Mouse (Mus musculus) kidney, embryonic 14.5 days (tissue): Measurements from ENCODE around the gene Cse1l. TPM values are rescaled to one million over a fixed set of nuclear protein-coding genes. Genes with fewer than 3 reads are reported as not detected.

Experiments
- ATAC-seq: fragments of 200-750 bp; cut with Nextera tagmentation; 2 replicates; pipeline ENCODE4 v1.8.0; 2017; ENCODE audit warnings: moderate number of reproducible peaks, mild to moderate bottlenecking, moderate TSS enrichment, moderate library complexity; ENCODE audit not compliant: low FRiP score, low TSS enrichment
- H3K27ac ChIP-seq: fragments of 300-500 bp; sonication (generic); 2 replicates; pipeline ENCODE4 v1.5.1; 2014; ENCODE audit warnings: low read depth, mild to moderate bottlenecking, low read length, moderate library complexity, mixed read lengths
- H3K27me3 ChIP-seq: fragments of 300-500 bp; sonication (generic); 2 replicates; pipeline ENCODE4 v1.6.1; 2014; ENCODE audit warnings: mild to moderate bottlenecking, low read length; ENCODE audit not compliant: control insufficient read depth, insufficient read depth
- H3K36me3 ChIP-seq: fragments of 300-500 bp; sonication (generic); 2 replicates; pipeline ENCODE4 v1.6.1; 2014; ENCODE audit warnings: low read length, mixed read lengths; ENCODE audit not compliant: control insufficient read depth, insufficient read depth
- H3K4me1 ChIP-seq: fragments of 300-500 bp; sonication (generic); 2 replicates; pipeline ENCODE4 v1.6.1; 2014; ENCODE audit warnings: low read length, mixed read lengths; ENCODE audit not compliant: control insufficient read depth, insufficient read depth
- H3K4me2 ChIP-seq: fragments of 300-500 bp; sonication (generic); replicated peaks from 2 replicates; pipeline ENCODE4 v1.6.1; 2014; ENCODE audit warnings: low read depth, mild to moderate bottlenecking, low read length
- H3K4me3 ChIP-seq: fragments of 300-500 bp; sonication (generic); 2 replicates; pipeline ENCODE4 v1.5.1; 2014; ENCODE audit warnings: mild to moderate bottlenecking, low read length
- H3K9ac ChIP-seq: fragments of 300-500 bp; sonication (generic); 2 replicates; pipeline ENCODE4 v1.6.1; 2014; ENCODE audit warnings: low read depth, mild to moderate bottlenecking, low read length, moderate library complexity
- H3K9me3 ChIP-seq: fragments of 300-500 bp; sonication (generic); 2 replicates; pipeline ENCODE4 v1.6.1; 2016; ENCODE audit warnings: low read length; ENCODE audit not compliant: control insufficient read depth
- WGBS: fragments of 180-500 bp; shearing (Covaris S2); extraction: QIAGEN DNeasy Blood & Tissue Kit; methylation state at CpG from one replicate; pipeline ENCODE4 v1.1.7; 2014; 5-methylcytosine and 5-hydroxymethylcytosine counted together
- polyA plus RNA-seq: library from polyadenylated mRNA; unstranded; fragments of >200 nt; fragmentation: Nextera tagmentation; extraction: Ambion mirVana; gene quantifications from 2 replicates; pipeline ENCODE4 v1.2.1, GENCODE M21; 2014

Gene Cse1l
- polyA plus RNA-seq: 135 and 187 TPM in 2 replicates

DNA sequence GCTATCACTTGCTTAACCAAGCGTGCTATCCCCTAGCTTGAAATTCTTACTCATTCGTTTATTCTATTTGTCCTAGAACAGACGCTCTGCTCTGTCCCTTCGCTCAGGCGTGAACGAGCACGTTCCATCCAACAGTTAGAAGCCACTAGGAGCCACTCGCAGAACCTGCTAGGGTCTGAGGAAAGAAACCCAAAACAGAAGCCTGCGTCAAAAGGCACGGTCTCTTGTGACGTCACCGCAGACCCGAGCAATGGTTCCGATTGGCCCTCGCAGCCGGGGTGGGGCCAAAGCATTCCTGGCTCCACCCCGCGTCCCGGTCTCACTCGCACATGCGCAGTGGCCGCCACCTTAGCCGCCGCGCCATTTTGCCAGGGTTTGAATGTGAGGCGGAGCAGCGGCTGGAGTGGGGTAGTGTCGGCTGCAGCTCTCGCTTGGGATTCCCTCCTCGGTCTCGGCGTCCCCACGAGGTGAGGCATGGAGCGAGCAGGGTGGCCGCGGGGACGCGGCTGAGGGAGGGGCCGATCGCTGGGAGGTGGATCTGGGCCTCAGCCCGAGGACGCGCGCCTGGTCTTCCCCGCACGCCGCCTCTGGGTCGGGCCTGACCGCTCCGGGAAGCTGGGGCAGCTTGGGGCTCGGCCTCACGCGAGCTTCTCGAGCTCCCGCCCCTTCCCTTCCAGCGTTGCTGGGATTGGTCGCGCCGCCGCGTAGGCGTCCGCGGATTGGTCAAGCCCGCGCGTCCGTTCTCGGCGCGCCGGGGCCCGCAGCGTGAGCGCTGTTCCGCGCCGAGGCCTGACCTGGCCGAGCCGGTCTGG lies at the start of gene Cse1l:
TSS of gene Cse1l (plus strand) at position 330 of the 812 bp plus-strand sequence.
- H3K9ac ChIP-seq: peak within 1 kb of the TSS; percentile 97
- H3K36me3 ChIP-seq: peaks cover 7% of the 10 kb centered on the region; the same call in 1 of the 2 replicates
- no peaks in the 10 kb centered on the region for H3K27me3 ChIP-seq
- peak within 1 kb of the TSS; percentile 90 for H3K4me3 ChIP-seq
- under 1% methylated on average over 78 of the region's 80 CpGs for WGBS
- peak within 1 kb of the TSS; percentile 95 for H3K4me2 ChIP-seq
- peaks cover 11% of the 10 kb centered on the region; the same call in 1 of the 2 replicates for H3K4me1 ChIP-seq
- no peaks in the 10 kb centered on the region for H3K9me3 ChIP-seq
- H3K27ac ChIP-seq: peak within 1 kb of the TSS; percentile 98
- ATAC-seq: peak; percentile 98

DNA sequence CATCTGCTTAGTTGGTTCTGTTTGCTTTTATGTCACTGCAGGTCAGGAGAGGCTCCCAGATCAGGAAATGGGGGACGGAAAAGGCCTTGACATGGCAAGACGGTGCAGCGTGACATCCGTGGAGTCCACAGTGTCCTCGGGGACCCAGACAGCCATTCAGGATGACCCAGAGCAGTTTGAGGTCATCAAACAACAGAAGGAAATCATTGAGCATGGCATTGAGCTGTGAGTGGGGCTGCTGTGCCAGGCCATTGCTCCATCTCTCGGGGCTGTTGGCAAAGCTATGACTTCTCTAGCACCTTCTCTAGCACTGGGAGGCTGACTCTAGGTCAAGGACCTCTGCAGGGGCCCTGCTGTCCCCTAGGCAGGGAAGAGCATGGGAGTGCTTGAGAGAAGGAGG lies 49.5 kb upstream of the Cse1l start:
- Histone ChIP-seq H3K4me1 (no peaks in the 10 kb centered on the region), H3K27me3 (no peaks in the 10 kb centered on the region), H3K4me2 (no peak overlapping the region), H3K36me3 (peaks cover 46% of the 10 kb centered on the region), H3K27ac (no peak overlapping the region), H3K9me3 (no peaks in the 10 kb centered on the region), H3K9ac (no peak overlapping the region), H3K4me3 (no peak overlapping the region)
- ATAC-seq: no peak
- WGBS: 87% methylated on average over 6 of the region's 6 CpGs

DNA sequence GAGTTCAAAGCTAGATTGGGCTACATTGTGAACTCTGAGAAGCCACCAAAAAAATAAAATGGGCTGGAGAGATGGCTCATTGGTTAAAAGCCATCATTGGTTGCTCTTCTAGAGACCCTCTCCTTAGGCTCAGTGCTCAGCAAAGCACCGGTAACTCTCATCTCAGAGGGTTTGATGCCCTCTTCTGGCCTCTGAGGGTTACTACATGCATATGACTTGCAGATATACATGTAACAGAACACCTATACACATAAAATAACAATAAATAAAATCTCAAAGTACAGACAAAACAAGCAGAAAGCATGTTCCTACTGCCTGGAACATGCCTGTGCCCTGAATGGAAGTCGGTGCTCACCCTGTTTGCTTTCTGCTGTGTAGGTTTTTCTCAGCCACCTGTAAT lies 48.7 kb upstream of the Cse1l start:
- Histone ChIP-seq H3K9me3 (no peaks in the 10 kb centered on the region), H3K9ac (no peak overlapping the region), H3K27me3 (no peaks in the 10 kb centered on the region), H3K4me1 (no peaks in the 10 kb centered on the region), H3K27ac (no peak overlapping the region), H3K4me3 (no peak overlapping the region), H3K4me2 (no peak overlapping the region), H3K36me3 (peaks cover 52% of the 10 kb centered on the region)
- ATAC-seq: no peak
- 92% methylated on average over 2 of the region's 2 CpGs for WGBS

DNA sequence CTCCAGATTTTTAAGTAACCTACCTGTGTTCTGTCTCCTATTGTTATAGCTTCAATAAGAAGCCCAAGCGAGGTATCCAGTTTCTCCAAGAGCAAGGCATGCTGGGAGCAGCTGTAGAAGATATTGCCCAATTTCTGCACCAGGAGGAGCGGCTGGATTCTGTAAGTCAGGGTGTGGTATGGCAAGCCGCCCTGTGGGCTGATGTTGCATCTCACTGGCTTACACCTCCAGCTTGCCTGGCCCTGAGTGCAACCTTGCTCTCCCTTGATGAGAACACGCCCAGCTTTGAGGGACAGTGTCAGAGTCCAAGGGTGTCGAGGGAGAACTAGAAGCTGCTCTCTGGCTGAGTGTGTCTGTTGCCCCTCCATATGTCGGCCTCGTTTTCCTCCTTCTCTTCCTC lies 46.6 kb upstream of the Cse1l start:
- H3K27ac ChIP-seq: no peak overlapping the region
- WGBS: 88% methylated on average over 7 of the region's 7 CpGs
- no peaks in the 10 kb centered on the region for H3K4me1 ChIP-seq
- no peaks in the 10 kb centered on the region for H3K9me3 ChIP-seq
- no peak overlapping the region for H3K4me2 ChIP-seq
- H3K27me3 ChIP-seq: no peaks in the 10 kb centered on the region
- no peak overlapping the region for H3K9ac ChIP-seq
- H3K36me3 ChIP-seq: peaks cover 50% of the 10 kb centered on the region
- ATAC-seq: no peak
- no peak overlapping the region for H3K4me3 ChIP-seq

- 85% methylated on average over 3 of the region's 3 CpGs for WGBS
- no peak for ATAC-seq
- H3K4me1 ChIP-seq: no peaks in the 10 kb centered on the region
- peaks cover 59% of the 10 kb centered on the region for H3K36me3 ChIP-seq
- no peak overlapping the region for H3K4me2 ChIP-seq
- no peak overlapping the region for H3K9ac ChIP-seq
- no peak overlapping the region for H3K27ac ChIP-seq
- no peaks in the 10 kb centered on the region for H3K27me3 ChIP-seq
- no peaks in the 10 kb centered on the region for H3K9me3 ChIP-seq
- H3K4me3 ChIP-seq: no peak overlapping the region
These were observed 43.3 kb upstream of the Cse1l start for GRCm38 (mm10) chr2:166862505-166862904.

DNA sequence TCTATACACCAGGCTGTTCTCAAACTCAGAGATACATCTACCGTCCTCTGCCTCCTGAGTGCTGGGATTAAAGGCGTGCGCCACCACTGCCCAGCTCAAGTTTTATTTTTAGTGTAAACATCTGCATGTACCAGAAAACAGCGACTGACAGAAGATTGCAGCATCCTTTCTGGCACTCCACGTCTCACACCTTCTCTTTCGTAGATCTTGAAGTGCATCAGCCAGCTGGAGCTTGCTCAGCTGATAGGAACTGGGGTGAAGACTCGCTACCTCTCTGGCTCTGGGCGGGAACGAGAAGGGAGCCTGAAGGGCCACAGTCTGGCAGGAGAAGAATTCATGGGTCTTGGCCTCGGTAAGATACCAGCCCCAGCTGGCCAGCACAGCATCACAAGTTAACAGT lies 40.4 kb upstream of the Cse1l start:
- no peak for ATAC-seq
- H3K4me2 ChIP-seq: no peak overlapping the region
- no peak overlapping the region for H3K9ac ChIP-seq
- no peak overlapping the region for H3K27ac ChIP-seq
- peaks cover 68% of the 10 kb centered on the region for H3K36me3 ChIP-seq
- H3K9me3 ChIP-seq: no peaks in the 10 kb centered on the region
- H3K4me3 ChIP-seq: no peak overlapping the region
- WGBS: 88% methylated on average over 10 of the region's 10 CpGs
- no peaks in the 10 kb centered on the region for H3K4me1 ChIP-seq
- no peaks in the 10 kb centered on the region for H3K27me3 ChIP-seq

DNA sequence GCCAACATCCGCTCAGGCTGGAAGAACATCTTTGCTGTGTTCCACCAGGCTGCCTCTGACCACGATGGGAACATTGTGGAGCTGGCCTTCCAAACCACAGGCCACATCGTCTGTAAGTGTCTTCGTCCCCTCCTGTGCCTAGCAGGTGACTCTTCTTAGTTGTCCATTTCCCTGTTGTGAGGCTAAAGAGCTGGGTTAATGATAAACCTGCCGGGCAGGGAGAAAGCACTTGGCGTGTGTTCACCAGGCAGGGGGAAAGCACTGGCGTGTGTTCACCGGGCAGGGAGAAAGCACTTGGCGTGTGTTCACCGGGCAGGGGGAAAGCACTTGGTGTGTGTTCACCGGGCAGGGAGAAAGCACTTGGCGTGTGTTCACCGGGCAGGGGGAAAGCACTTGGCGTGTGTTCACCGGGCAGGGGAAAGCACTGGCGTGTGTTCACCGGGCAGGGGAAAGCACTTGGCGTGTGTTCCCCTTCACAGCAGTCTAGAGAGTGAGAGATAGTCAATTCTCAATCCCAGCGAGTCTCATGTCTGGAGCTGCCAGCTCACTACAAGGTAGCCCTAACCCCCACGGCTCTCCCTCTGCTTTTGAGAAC lies 35.5 kb upstream of the Cse1l start:
- no peaks in the 10 kb centered on the region for H3K4me1 ChIP-seq
- ATAC-seq: no peak
- WGBS: 78% methylated on average over 20 of the region's 20 CpGs

DNA sequence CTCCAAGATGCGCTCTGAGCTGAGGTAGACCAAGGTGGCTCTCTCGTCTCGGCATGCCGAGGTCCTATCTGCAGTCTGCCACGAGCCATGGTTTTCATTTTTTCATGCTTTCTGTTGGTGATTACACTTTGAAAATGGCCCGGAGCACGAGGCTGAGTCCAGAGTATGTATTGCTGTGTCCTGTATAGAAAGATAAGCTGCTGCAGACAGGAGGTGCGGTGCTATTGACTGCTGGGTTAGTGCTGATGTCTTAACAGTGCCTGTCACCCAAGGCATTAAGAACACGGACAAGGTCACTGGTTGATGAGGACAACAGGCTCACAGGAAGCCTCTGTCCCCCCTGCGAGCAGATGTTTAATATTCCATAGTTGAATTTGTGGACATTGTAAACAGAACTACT lies 34.9 kb upstream of the Cse1l start:
- ATAC-seq: no peak
- H3K27ac ChIP-seq: no peak overlapping the region
- no peak overlapping the region for H3K4me3 ChIP-seq
- no peaks in the 10 kb centered on the region for H3K4me1 ChIP-seq
- H3K36me3 ChIP-seq: peaks cover 56% of the 10 kb centered on the region
- H3K9ac ChIP-seq: no peak overlapping the region
- WGBS: 88% methylated on average over 10 of the region's 10 CpGs
- no peaks in the 10 kb centered on the region for H3K27me3 ChIP-seq
- no peak overlapping the region for H3K4me2 ChIP-seq
- H3K9me3 ChIP-seq: no peaks in the 10 kb centered on the region

More for the DNA sequence above, 35.5 kb upstream of the Cse1l start:
- no peaks in the 10 kb centered on the region for H3K27me3 ChIP-seq
- H3K4me2 ChIP-seq: no peak overlapping the region
- H3K9me3 ChIP-seq: no peaks in the 10 kb centered on the region
- H3K9ac ChIP-seq: no peak overlapping the region
- H3K27ac ChIP-seq: no peak overlapping the region
- H3K36me3 ChIP-seq: peaks cover 62% of the 10 kb centered on the region
- H3K4me3 ChIP-seq: no peak overlapping the region

- Histone ChIP-seq H3K9ac (no peak overlapping the region), H3K27ac (no peak overlapping the region), H3K4me1 (no peaks in the 10 kb centered on the region), H3K27me3 (no peaks in the 10 kb centered on the region), H3K4me3 (no peak overlapping the region), H3K4me2 (no peak overlapping the region), H3K36me3 (peaks cover 30% of the 10 kb centered on the region), H3K9me3 (no peaks in the 10 kb centered on the region)
- ATAC-seq: no peak
- WGBS: 82% methylated on average over 10 of the region's 10 CpGs
These were observed 31.1 kb upstream of the Cse1l start for GRCm38 (mm10) chr2:166874675-166875280.
